Mouse (Mus musculus) forebrain, postnatal 0 days (tissue): Measurements from ENCODE around the gene Rd3. TPM values are rescaled to one million over a fixed set of nuclear protein-coding genes. Genes with fewer than 3 reads are reported as not detected.

ENCODE experiments used
- ATAC-seq: fragments of 200-750 bp; cut with Nextera tagmentation; 2 replicates; pipeline ENCODE4 v1.8.0; 2017; ENCODE audit warnings: mild to moderate bottlenecking, moderate library complexity
- DNase-seq: peaks from one replicate; pipeline ENCODE4 v3.0.0-alpha.2; 2015
- H3K27ac ChIP-seq: fragments of 300-500 bp; sonication (generic); 2 replicates; pipeline ENCODE4 v1.5.1; 2014; ENCODE audit warnings: low read depth, mild to moderate bottlenecking, antibody characterized with exemption, low read length, moderate library complexity, mixed read lengths
- H3K27me3 ChIP-seq: fragments of 300-500 bp; sonication (generic); 2 replicates; pipeline ENCODE4 v1.6.1; 2014; ENCODE audit warnings: mild to moderate bottlenecking, low read length, mixed read lengths; ENCODE audit not compliant: insufficient read depth
- H3K36me3 ChIP-seq: fragments of 300-500 bp; sonication (generic); 2 replicates; pipeline ENCODE4 v1.6.1; 2014; ENCODE audit warnings: mild to moderate bottlenecking, moderate library complexity; ENCODE audit not compliant: insufficient read depth
- H3K4me1 ChIP-seq: fragments of 300-500 bp; sonication (generic); 2 replicates; pipeline ENCODE4 v1.6.1; 2014; ENCODE audit warnings: antibody characterized with exemption; ENCODE audit not compliant: insufficient read depth
- H3K4me2 ChIP-seq: fragments of 300-500 bp; sonication (generic); 2 replicates; pipeline ENCODE4 v1.6.1; 2014; ENCODE audit warnings: low read depth, mild to moderate bottlenecking, moderate library complexity
- H3K4me3 ChIP-seq: fragments of 300-500 bp; sonication (generic); 2 replicates; pipeline ENCODE4 v1.5.1; 2014; ENCODE audit warnings: low read depth, low read length, mixed read lengths
- H3K9ac ChIP-seq: fragments of 300-500 bp; sonication (generic); 2 replicates; pipeline ENCODE4 v1.6.1; 2014; ENCODE audit warnings: mild to moderate bottlenecking
- H3K9me3 ChIP-seq: fragments of 300-500 bp; sonication (generic); 2 replicates; pipeline ENCODE4 v1.6.1; 2016; ENCODE audit warnings: low read length
- CTCF ChIP-seq: sonication (generic); IDR thresholded peaks from 2 replicates; pipeline ENCODE4 v1.5.1; 2016; ENCODE audit warnings: antibody characterized with exemption, control low read depth, low read depth
- WGBS: fragments of 180-500 bp; shearing (Covaris S2); extraction: QIAGEN DNeasy Blood & Tissue Kit; methylation state at CpG from one replicate; pipeline ENCODE4 v1.1.7; 2014; 5-methylcytosine and 5-hydroxymethylcytosine counted together
- polyA plus RNA-seq: library from polyadenylated mRNA; unstranded; fragments of >200 nt; fragmentation: Nextera tagmentation; extraction: Ambion mirVana; gene quantifications from 2 replicates; pipeline ENCODE4 v1.2.1, GENCODE M21; 2015
- total RNA-seq: library from RNA; depleted of rRNA; stranded (reverse); fragments of >200 nt; gene quantifications from 2 replicates; pipeline ENCODE4 v1.2.3, GENCODE M21; 2014

Rd3 gene
- total and polyA plus RNA-seq, 2 experiments from 2014 or later, result 1.9 to 3.4 TPM

GRCm38 (mm10) chr1:191950611-191951010 is 26.6 kb upstream of the Rd3 start:
- H3K4me2 ChIP-seq, result no peak overlapping the region
- H3K9me3 ChIP-seq, result no peaks in the 10 kb centered on the region
- 77% methylated on average over 2 of the region's 2 CpGs for WGBS
- no peak overlapping the region for H3K4me3 ChIP-seq
- no peak for TF ChIP-seq CTCF
- H3K27me3 ChIP-seq, result no peaks in the 10 kb centered on the region
- no peak for ATAC-seq
- no peak overlapping the region for H3K27ac ChIP-seq
- H3K36me3 ChIP-seq, result no peaks in the 10 kb centered on the region
- H3K9ac ChIP-seq, result no peak overlapping the region
- no peak for DNase-seq
- no peaks in the 10 kb centered on the region for H3K4me1 ChIP-seq

GRCm38 (mm10) chr1:191952733-191953335 is 24.3 kb upstream of the Rd3 start:
- WGBS, result 77% methylated on average over 11 of the region's 11 CpGs
- Histone ChIP-seq H3K9ac (no peak overlapping the region), H3K27me3 (no peaks in the 10 kb centered on the region), H3K4me3 (no peak overlapping the region), H3K9me3 (no peaks in the 10 kb centered on the region), H3K4me2 (no peak overlapping the region), H3K4me1 (no peaks in the 10 kb centered on the region), H3K36me3 (no peaks in the 10 kb centered on the region), H3K27ac (no peak overlapping the region)
- no peak for TF ChIP-seq CTCF
- DNase-seq (peak; percentile 28), ATAC-seq (peak; percentile 81)

GRCm38 (mm10) chr1:191955101-191955500 is 22.1 kb upstream of the Rd3 start:
- 74% methylated on average over 3 of the region's 3 CpGs for WGBS
- no peak for DNase-seq
- no peaks in the 10 kb centered on the region for H3K9me3 ChIP-seq
- no peak overlapping the region for H3K4me3 ChIP-seq
- H3K4me2 ChIP-seq, result no peak overlapping the region
- H3K9ac ChIP-seq, result no peak overlapping the region
- no peak for ATAC-seq
- H3K27me3 ChIP-seq, result no peaks in the 10 kb centered on the region
- H3K4me1 ChIP-seq, result no peaks in the 10 kb centered on the region
- no peak overlapping the region for H3K27ac ChIP-seq
- no peaks in the 10 kb centered on the region for H3K36me3 ChIP-seq
- TF ChIP-seq CTCF, result no peak

- WGBS, result 78% methylated on average over 3 of the region's 3 CpGs
These were observed 20.9 kb upstream of the Rd3 start for GRCm38 (mm10) chr1:191956261-191956660.

GRCm38 (mm10) chr1:191956871-191957270 is 20.3 kb upstream of the Rd3 start:
- Histone ChIP-seq H3K27ac (peak overlapping the region; percentile 10; the same call in 1 of the 2 replicates), H3K9me3 (no peaks in the 10 kb centered on the region), H3K4me3 (no peak overlapping the region), H3K36me3 (no peaks in the 10 kb centered on the region), H3K27me3 (no peaks in the 10 kb centered on the region), H3K9ac (no peak overlapping the region), H3K4me2 (no peak overlapping the region), H3K4me1 (no peaks in the 10 kb centered on the region)
- DNase-seq (peak; percentile 26), ATAC-seq (no peak)
- 79% methylated on average over 2 of the region's 2 CpGs for WGBS
- TF ChIP-seq CTCF, result no peak

More at GRCm38 (mm10) chr1:191956261-191956660, 20.9 kb upstream of the Rd3 start:
- Histone ChIP-seq H3K4me1 (no peaks in the 10 kb centered on the region), H3K9me3 (no peaks in the 10 kb centered on the region), H3K4me3 (no peak overlapping the region), H3K27me3 (no peaks in the 10 kb centered on the region), H3K9ac (no peak overlapping the region), H3K4me2 (no peak overlapping the region), H3K36me3 (no peaks in the 10 kb centered on the region), H3K27ac (peak overlapping the region; percentile 10; the same call in 1 of the 2 replicates)
- no peak for TF ChIP-seq CTCF
- DNase-seq (no peak), ATAC-seq (no peak)

- no peak for TF ChIP-seq CTCF
- 50% methylated on average over 3 of the region's 3 CpGs for WGBS
- Histone ChIP-seq H3K4me1 (no peaks in the 10 kb centered on the region), H3K27me3 (no peaks in the 10 kb centered on the region), H3K9ac (no peak overlapping the region), H3K9me3 (no peaks in the 10 kb centered on the region), H3K4me3 (no peak overlapping the region), H3K4me2 (no peak overlapping the region), H3K27ac (no peak overlapping the region), H3K36me3 (no peaks in the 10 kb centered on the region)
- no peak for ATAC-seq
- peak; percentile 20 for DNase-seq
These were observed 19.8 kb upstream of the Rd3 start for GRCm38 (mm10) chr1:191957321-191957720.

DNA sequence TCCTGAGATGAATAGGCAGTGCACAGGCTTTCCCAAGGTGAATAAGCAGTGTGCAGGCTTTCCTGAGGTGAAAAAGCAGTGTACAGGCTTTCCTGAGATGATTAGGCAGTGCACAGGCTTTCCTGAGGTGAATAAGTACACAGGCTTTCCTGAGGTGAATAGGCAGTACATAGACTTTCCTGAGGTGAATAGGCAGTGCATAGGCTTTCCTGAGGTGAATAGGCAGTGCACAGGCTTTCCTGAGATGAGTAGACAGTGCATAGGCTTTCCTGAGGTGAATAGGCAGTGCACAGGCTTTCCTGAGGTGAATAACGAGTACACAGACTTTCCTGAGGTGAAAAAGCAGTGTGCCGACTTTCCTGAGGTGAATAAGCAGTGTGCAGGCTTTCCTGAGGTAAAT is 16.2 kb upstream of the Rd3 start:
- no peak overlapping the region for H3K9ac ChIP-seq
- no peak for DNase-seq
- no peaks in the 10 kb centered on the region for H3K4me1 ChIP-seq
- H3K4me3 ChIP-seq, result no peak overlapping the region
- H3K27ac ChIP-seq, result no peak overlapping the region
- no peak for TF ChIP-seq CTCF
- H3K36me3 ChIP-seq, result no peaks in the 10 kb centered on the region
- H3K4me2 ChIP-seq, result no peak overlapping the region
- no peak for ATAC-seq
- H3K27me3 ChIP-seq, result no peaks in the 10 kb centered on the region
- no peaks in the 10 kb centered on the region for H3K9me3 ChIP-seq
- 32% methylated on average over 2 of the region's 2 CpGs for WGBS
